In the genomic region with DNA sequence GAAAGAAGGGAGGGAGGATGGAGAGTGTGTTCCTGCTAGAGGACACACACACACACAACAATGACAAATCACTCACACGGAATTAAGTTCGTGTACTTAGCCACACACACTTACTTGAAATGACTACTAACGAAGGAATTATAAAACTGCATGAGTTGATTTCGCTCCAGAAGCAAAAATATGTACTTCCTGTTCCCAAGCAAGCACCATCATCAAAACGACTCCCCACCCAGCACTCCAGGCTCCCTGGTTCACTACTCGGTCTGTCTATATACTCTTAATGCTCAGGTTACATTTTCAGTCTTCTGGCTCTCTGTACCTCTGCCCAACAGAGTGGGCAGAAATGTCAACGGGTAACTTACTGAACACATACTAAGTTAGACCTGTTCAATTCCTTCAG, we compare ENCODE assay signal across 23 mouse cellular contexts.
A peak's percentile ranks its signal among the peaks of the same experiment; 100 is the strongest.
DNase-seq lines count a peak whose midpoint lies in the region; ATAC-seq and TF ChIP-seq lines count a peak whose summit lies in the region.
"Had no signal": no experiment of that assay in that cellular context is flagged by ENCODE, and none has a peak within 500 bp of the region (broad histone marks: within the 10 kb centered on the region; RNA-seq: fewer than 3 reads in every experiment).

No protein-coding gene starts in this region.

- no peak for TF ChIP-seq POLR2A in small intestine, adult 2 months (IDR thresholded peaks at IDR 0.05; ENCODE audit: low read depth, low read length)

- H3K4me1 ChIP-seq in heart, postnatal 0 days (ENCODE audit: control insufficient read depth, insufficient read depth): peaks cover 9% of the 10 kb centered on the region; the same call in 1 of the 2 replicates
- H3K4me1 ChIP-seq in lung, postnatal 0 days (ENCODE audit: insufficient read depth, low read depth, low read length): no peaks in the 10 kb centered on the region; the same call in 1 of the 2 replicates
- peaks cover 13% of the 10 kb centered on the region; the same call in 1 of the 2 replicates for H3K4me1 ChIP-seq in small intestine, adult 2 months (ENCODE audit: control insufficient read depth, insufficient read depth, insufficient read length, low read length)
- H3K4me1 ChIP-seq: heart, embryonic 10.5 days; hindbrain, embryonic 10.5 days; intestine, embryonic 15.5 days had no signal

- no peak for DNase-seq in heart, postnatal 0 days (ENCODE audit: low spot score)
- DNase-seq in heart, postnatal 25 days (ENCODE audit: low spot score): no peak
- peak; percentile 51 for DNase-seq in lung, postnatal 0 days (ENCODE audit: low spot score)
- DNase-seq in lung, postnatal 10 days: no peak
- DNase-seq in right cerebral cortex, postnatal 10 days (ENCODE audit: low spot score in 2 of 2): no peak
- DNase-seq: adrenal gland, adult 2 months; adrenal gland, postnatal 14 days; cerebellum, adult 11-12 months; cerebellum, adult 8-10 months; cerebellum, postnatal 10 days; gastrocnemius, postnatal 10 days; gastrocnemius, postnatal 36 days; heart, adult 2 months; heart, postnatal 36 days had no signal

- H3K9ac ChIP-seq in heart, postnatal 0 days (replicated peaks; ENCODE audit: low read depth, low read length): no peak overlapping the region
- no peak overlapping the region for H3K9ac ChIP-seq in lung, postnatal 0 days (replicated peaks; ENCODE audit: low read depth)
- H3K9ac ChIP-seq: forebrain, embryonic 15.5 days; heart, embryonic 13.5 days; hindbrain, embryonic 13.5 days; intestine, embryonic 15.5 days had no signal

- no peak overlapping the region for H3K4me2 ChIP-seq in heart, postnatal 0 days (ENCODE audit: low read depth, low read length)
- H3K4me2 ChIP-seq in lung, postnatal 0 days (replicated peaks; ENCODE audit: low read depth, low read length): no peak overlapping the region
- H3K4me2 ChIP-seq: forebrain, embryonic 15.5 days; heart, embryonic 13.5 days; hindbrain, embryonic 13.5 days; intestine, embryonic 15.5 days had no signal

- H3K4me3 ChIP-seq in heart, postnatal 0 days (ENCODE audit: low read depth, low read length): no peak overlapping the region
- H3K4me3 ChIP-seq in lung, postnatal 0 days (ENCODE audit: low read depth, low read length): no peak overlapping the region
- H3K4me3 ChIP-seq in small intestine, adult 2 months (ENCODE audit: low read depth, low read length): no peak overlapping the region
- H3K4me3 ChIP-seq: forebrain, embryonic 15.5 days; heart, adult 2 months; heart, embryonic 10.5 days; heart, embryonic 13.5 days; hindbrain, embryonic 10.5 days; hindbrain, embryonic 13.5 days; intestine, embryonic 15.5 days had no signal

- 70% methylated on average over 7 of the region's 7 CpGs for WGBS in heart, postnatal 0 days
- WGBS in lung, postnatal 0 days: 47% methylated on average over 7 of the region's 7 CpGs
- 76% methylated on average over 7 of the region's 7 CpGs for WGBS in small intestine, adult 2 months

- TF ChIP-seq EP300 in heart, postnatal 0 days (IDR thresholded peaks at IDR 0.05; ENCODE audit: low read depth): no peak
- peak; percentile 39; the same call in 1 of the 2 replicates for TF ChIP-seq EP300 in lung, postnatal 0 days (IDR thresholded peaks at IDR 0.05)

- H3K27ac ChIP-seq in heart, postnatal 0 days (ENCODE audit: low read depth): peak overlapping the region; percentile 23
- H3K27ac ChIP-seq in lung, postnatal 0 days (ENCODE audit: low read length): no peak overlapping the region; the same call in 1 of the 2 replicates
- H3K27ac ChIP-seq in small intestine, adult 2 months (ENCODE audit: insufficient read depth, low read depth, low read length): peak overlapping the region; percentile 63
- H3K27ac ChIP-seq: forebrain, embryonic 15.5 days; heart, adult 2 months; heart, embryonic 10.5 days; heart, embryonic 13.5 days; hindbrain, embryonic 10.5 days; hindbrain, embryonic 13.5 days; intestine, embryonic 15.5 days had no signal

- H3K27me3 ChIP-seq in heart, postnatal 0 days (ENCODE audit: control insufficient read depth, insufficient read depth, low read length): no peaks in the 10 kb centered on the region
- no peaks in the 10 kb centered on the region for H3K27me3 ChIP-seq in lung, postnatal 0 days (replicated peaks; ENCODE audit: insufficient read depth, low read length)
- H3K27me3 ChIP-seq in small intestine, adult 2 months (ENCODE audit: control insufficient read depth, insufficient read depth, low read length): no peaks in the 10 kb centered on the region
- H3K27me3 ChIP-seq: forebrain, embryonic 15.5 days; heart, embryonic 13.5 days; hindbrain, embryonic 13.5 days; intestine, embryonic 15.5 days had no signal

- H3K9me3 ChIP-seq in heart, postnatal 0 days (replicated peaks; ENCODE audit: control insufficient read depth, low read length): 0 out of 2 replicates have a peak, but pooled peaks cover 4% of the 10 kb centered on the region
- H3K9me3 ChIP-seq in lung, postnatal 0 days (ENCODE audit: low read length): peaks cover 4% of the 10 kb centered on the region; the same call in 1 of the 2 replicates
- H3K9me3 ChIP-seq: forebrain, embryonic 15.5 days; heart, embryonic 10.5 days; heart, embryonic 13.5 days; hindbrain, embryonic 10.5 days; hindbrain, embryonic 13.5 days; intestine, embryonic 15.5 days had no signal

- no peak for ATAC-seq in heart, postnatal 0 days (ENCODE audit: insufficient read depth, low read depth)
- peak; percentile 61; the same call in 1 of the 2 replicates for ATAC-seq in lung, postnatal 0 days
- ATAC-seq: CD4-positive, CD25-positive, alpha-beta regulatory T cell, adult 4 months; forebrain, embryonic 15.5 days; hindbrain, embryonic 16.5 days; intestine, embryonic 15.5 days had no signal

- no peak for TF ChIP-seq CTCF in heart, postnatal 0 days (IDR thresholded peaks at IDR 0.05; ENCODE audit: low read depth)
- TF ChIP-seq CTCF in lung, postnatal 0 days (IDR thresholded peaks at IDR 0.05): no peak
- no peak for TF ChIP-seq CTCF in small intestine, adult 2 months (IDR thresholded peaks at IDR 0.05; ENCODE audit: extremely low read depth, insufficient read length, insufficient replicate concordance, low read depth, low read length)

- intact Hi-C loops in heart, postnatal 25 days (cut with DNase I): no loop called here

- peaks cover 9% of the 10 kb centered on the region; the same call in 1 of the 2 replicates for H3K36me3 ChIP-seq in heart, postnatal 0 days (replicated peaks; ENCODE audit: control insufficient read depth, insufficient read depth, low read length)
- H3K36me3 ChIP-seq in lung, postnatal 0 days (ENCODE audit: insufficient read depth, low read length): no peaks in the 10 kb centered on the region
- H3K36me3 ChIP-seq in small intestine, adult 2 months (ENCODE audit: control insufficient read depth, insufficient read depth, low read length): peaks cover 6% of the 10 kb centered on the region; the same call in 1 of the 2 replicates
- H3K36me3 ChIP-seq: intestine, embryonic 15.5 days had no signal
